Comparison of ENCODE assay signal across 8 mouse cellular contexts in the genomic region with DNA sequence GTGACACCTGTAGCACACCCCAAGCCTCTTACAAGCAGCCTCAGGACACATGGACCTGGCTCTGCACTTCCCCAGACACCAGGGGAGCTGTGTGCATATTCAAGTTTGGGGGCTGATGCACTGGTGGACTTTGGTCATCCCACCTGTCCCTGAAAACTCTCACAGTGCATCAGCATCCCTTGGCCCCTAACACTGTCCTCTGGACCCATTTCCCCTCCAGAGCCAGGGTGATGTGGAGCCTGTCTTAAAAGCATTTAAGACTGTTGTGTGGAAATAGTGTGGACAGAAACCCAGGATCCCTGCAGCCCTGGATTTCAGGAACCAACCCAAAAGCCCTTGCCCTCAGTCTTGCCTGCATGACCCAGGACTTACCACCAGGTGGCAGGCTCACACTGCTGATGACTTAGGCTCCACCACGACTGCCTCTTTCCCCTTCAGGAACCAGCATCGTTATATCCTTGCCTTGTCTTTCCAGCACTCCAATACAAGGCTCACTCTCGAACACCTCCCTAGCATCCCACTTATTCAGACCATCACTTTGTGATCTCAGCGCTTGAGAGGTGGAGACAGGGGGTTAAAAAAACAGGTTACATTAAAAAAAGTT.
DNase-seq lines count a peak whose midpoint lies in the region; ATAC-seq and TF ChIP-seq lines count a peak whose summit lies in the region.

No protein-coding gene starts in this region.

- no peaks in the 10 kb centered on the region for H3K9me3 ChIP-seq in limb, embryonic 11.5 days (ENCODE audit: control insufficient read depth, low read length)

- H3K4me1 ChIP-seq in kidney, adult 2 months (ENCODE audit: control insufficient read depth, insufficient read depth, low read length) = no peaks in the 10 kb centered on the region
- H3K4me1 ChIP-seq in limb, embryonic 11.5 days (ENCODE audit: control insufficient read depth, insufficient read depth, low read length) = no peaks in the 10 kb centered on the region

- peak; percentile 43 to 58 for DNase-seq in urinary bladder, adult 18-20 months (ENCODE audit: low spot score in 2 of 2)
- no peak for DNase-seq in urinary bladder, postnatal 10 days (ENCODE audit: low spot score)
- DNase-seq in gastrocnemius, adult 8-10 months (ENCODE audit: low spot score in 2 of 2) = peak; percentile 37 to 51
- DNase-seq in kidney, adult 2 months = peak; percentile 72
- peak; percentile 87 for DNase-seq in limb, embryonic 11.5 days (ENCODE audit: low spot score)
- DNase-seq in monocyte, adult 2 months (ENCODE audit: low read depth in 1 of 2, low spot score in 2 of 2) = peak; percentile 33 to 67
- peak; percentile 26 to 39 for DNase-seq in spleen, postnatal 36 days (ENCODE audit: low spot score in 2 of 2)

- no peak overlapping the region for H3K27ac ChIP-seq in kidney, adult 2 months (ENCODE audit: insufficient read depth, low read depth, low read length)
- H3K27ac ChIP-seq in limb, embryonic 11.5 days (replicated peaks; ENCODE audit: low read depth, low read length) = no peak overlapping the region

- peak; percentile 96 for TF ChIP-seq CTCF in kidney, adult 2 months (conservative IDR thresholded peaks at IDR 0.05; ENCODE audit: insufficient read depth, insufficient read length, low read depth, low read length)

- H3K27me3 ChIP-seq in kidney, adult 2 months (replicated peaks; ENCODE audit: control insufficient read depth, insufficient read depth, low read length) = no peaks in the 10 kb centered on the region
- no peaks in the 10 kb centered on the region for H3K27me3 ChIP-seq in limb, embryonic 11.5 days (ENCODE audit: control insufficient read depth, insufficient read depth, low read length)

- ATAC-seq in common myeloid progenitor, adult 5-6 weeks (replicated peaks; ENCODE audit: low read depth, poor library complexity, severe bottlenecking) = peak; percentile 88
- ATAC-seq in limb, embryonic 11.5 days (ENCODE audit: insufficient number of reproducible peaks, low FRiP score, low TSS enrichment, low read depth) = no peak; the same call in 1 of the 2 replicates

- no peaks in the 10 kb centered on the region for H3K36me3 ChIP-seq in kidney, adult 2 months (ENCODE audit: control insufficient read depth, insufficient read depth, low read length)
- no peaks in the 10 kb centered on the region for H3K36me3 ChIP-seq in limb, embryonic 11.5 days (ENCODE audit: control insufficient read depth, insufficient read depth, low read length)

- no peak overlapping the region for H3K9ac ChIP-seq in limb, embryonic 11.5 days (ENCODE audit: low read length)

- WGBS in kidney, adult 2 months = 2% methylated on average over 4 of the region's 4 CpGs
- 2% methylated on average over 4 of the region's 4 CpGs for WGBS in limb, embryonic 11.5 days

- no peak for TF ChIP-seq POLR2A in kidney, adult 2 months (IDR thresholded peaks at IDR 0.05; ENCODE audit: low read depth, low read length)

- H3K4me2 ChIP-seq in limb, embryonic 11.5 days (ENCODE audit: low read depth, severe bottlenecking) = no peak overlapping the region

- no peak overlapping the region for H3K4me3 ChIP-seq in kidney, adult 2 months (ENCODE audit: insufficient read depth, low read depth, low read length)
- no peak overlapping the region for H3K4me3 ChIP-seq in limb, embryonic 11.5 days (ENCODE audit: low read depth, low read length)
